Mouse (Mus musculus): ENCODE measurements around the gene Aunip. TPM values are rescaled to one million over a fixed set of nuclear protein-coding genes. Genes with fewer than 3 reads are reported as not detected.

Gene Aunip
- total and polyA plus RNA-seq, 3 experiments, result 0.10 to 1.5 (median 0.29) TPM

DNA sequence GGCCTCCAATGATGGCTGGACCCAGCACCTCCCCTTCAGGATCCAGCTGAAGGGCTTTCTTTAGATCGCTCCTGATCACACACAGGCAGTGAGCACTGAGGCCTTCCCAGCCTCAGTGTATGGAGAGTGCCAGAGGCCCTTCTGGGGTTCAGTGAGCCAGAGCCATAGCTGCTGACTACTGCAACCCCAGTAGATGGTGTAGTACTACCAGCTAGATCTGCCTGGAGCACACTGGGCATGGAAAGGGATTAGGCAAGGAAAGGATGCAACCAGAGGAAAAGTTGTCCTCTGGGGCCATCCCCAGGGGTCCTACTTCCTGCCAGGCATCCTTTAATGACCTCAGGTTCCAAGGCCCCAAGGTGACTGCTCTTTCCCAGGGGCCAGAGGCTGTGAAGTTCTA is 42.8 kb downstream of the Aunip start:
- DNase-seq, result no peak

DNA sequence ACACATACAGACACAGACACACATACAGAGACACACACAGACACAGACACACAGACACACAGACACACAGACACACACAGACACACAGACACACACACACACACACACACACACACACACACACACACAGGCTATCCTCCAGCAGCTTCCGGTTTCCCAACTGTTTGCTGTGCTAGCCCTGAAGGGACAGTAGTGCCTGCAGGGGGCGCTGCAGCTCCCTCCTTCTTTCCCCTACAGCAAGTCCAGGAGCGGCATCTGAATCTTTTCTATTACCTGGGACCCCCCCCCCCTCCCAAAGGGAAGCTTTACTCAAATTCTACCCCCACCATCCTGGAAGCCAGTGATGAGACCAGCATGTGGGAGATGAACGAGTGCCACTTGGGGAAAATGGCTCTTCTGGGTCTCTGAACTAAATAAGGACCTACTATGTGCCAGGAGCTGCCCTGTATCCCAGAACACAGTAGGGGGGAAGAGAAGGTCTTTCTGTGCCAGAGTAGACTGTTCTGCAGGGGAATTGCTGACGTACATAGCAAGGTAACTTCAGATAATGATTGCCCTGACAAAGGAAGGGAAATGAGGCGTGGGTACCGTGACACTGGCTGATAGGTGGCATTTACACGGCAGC is 45.3 kb downstream of the Aunip start:
- DNase-seq, result no peak

GRCm38 (mm10) chr4:134557626-134558249 is 46.9 kb downstream of the Aunip start:
- DNase-seq, result no peak

- no peak for DNase-seq
These were observed 47.8 kb downstream of the Aunip start for GRCm38 (mm10) chr4:134558570-134559113.

DNA sequence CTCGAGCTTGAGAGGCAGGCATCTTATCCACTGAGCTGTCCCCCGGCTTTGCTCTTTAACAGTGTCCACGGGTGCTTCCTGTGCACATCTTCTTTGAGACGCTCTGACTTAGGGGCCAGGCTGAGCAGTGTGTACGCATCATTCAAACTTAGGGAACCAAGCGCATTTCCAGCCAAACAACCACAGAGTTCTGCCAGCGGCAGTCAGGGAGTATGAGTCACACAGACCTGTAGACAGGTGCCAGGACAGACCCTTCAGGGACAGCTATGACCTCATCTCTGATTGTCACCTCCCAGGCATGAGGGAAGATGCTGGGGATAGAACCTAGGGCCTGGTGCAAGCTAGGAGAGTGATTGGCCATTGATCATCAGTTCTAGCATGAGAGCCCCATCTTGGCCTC is 48.4 kb downstream of the Aunip start:
- DNase-seq, result no peak

- DNase-seq, result peak; percentile 45
These were observed 49.9 kb downstream of the Aunip start for GRCm38 (mm10) chr4:134560699-134561098.

- DNase-seq, result no peak
These were observed 51.2 kb downstream of the Aunip start for GRCm38 (mm10) chr4:134562014-134562413.

- no peak for DNase-seq
These were observed 52.8 kb downstream of the Aunip start for GRCm38 (mm10) chr4:134563624-134564023.

DNA sequence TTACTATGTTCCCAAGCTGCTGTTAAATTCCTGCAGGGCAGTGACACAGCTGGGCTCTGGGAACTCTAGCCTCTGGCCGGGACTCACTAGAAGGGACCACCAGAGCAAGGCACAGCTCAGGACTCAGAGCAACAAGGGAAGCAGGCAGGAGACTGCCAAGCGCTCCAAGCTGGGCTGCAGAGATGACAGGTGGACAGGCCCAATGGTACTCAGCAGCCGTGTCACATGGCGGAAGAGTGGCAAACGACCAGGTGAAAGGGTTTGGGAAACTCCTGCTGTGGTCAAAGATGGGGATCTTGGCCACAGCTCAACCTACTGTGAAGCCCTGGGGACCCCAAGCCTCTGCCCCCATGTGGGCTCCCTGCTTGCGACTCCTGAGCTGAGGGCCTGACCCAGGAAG is 53.3 kb downstream of the Aunip start:
- no peak for DNase-seq

GRCm38 (mm10) chr4:134567377-134568226 is 56.8 kb downstream of the Aunip start:
- peak; percentile 54 for DNase-seq

DNA sequence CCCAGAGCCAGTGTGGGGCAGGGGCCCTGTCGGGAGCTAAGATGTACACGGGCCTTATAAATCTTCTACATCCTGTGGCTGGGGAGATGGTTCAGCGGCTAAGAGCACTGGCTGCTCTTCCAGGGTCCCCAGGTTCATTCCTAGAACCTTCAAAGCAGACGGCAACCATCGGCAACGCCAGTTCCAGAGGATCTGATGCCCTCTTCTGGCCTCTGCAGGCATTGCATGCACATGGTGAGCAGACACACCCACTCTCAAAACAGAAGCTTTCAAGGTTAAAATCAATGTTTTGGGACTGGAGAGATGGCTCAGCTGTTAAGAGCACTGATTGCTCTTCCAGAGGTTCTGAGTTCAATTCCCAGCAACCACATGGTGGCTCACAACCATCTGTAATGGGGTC is 58.4 kb downstream of the Aunip start:
- DNase-seq, result no peak

GRCm38 (mm10) chr4:134569831-134570230 is 59.0 kb downstream of the Aunip start:
- DNase-seq, result no peak

GRCm38 (mm10) chr4:134570704-134571451 is 60.1 kb downstream of the Aunip start:
- DNase-seq, result no peak

- DNase-seq, result peak; percentile 51
These were observed 61.9 kb downstream of the Aunip start for GRCm38 (mm10) chr4:134572449-134573300.

Small RNA genes lying within 50 kb of the gene (microRNA-seq; reads per million reads assigned to microRNA genes)
- gene Gm23634 (0.66 to 1.7 reads per million in 2 experiments), gene Mir6403 (0 reads per million in 2 experiments)

Other genes starting within 250 kb of the Aunip start
- gene Pdik1l, start 223.1 kb upstream of the Aunip start, total RNA-seq (2021), result 10 to 100 TPM; 14.7 to 22.3 TPM
- gene Pdik1l, start 223.1 kb upstream of the Aunip start, polyA plus RNA-seq (2012; rRNA removed), result 1.3 TPM in 2 replicates
- not detected for gene Trim63, start 195.9 kb upstream of the Aunip start, total RNA-seq (2021)
- gene Trim63, start 195.9 kb upstream of the Aunip start, polyA plus RNA-seq (2012; rRNA removed), result 0.06 and 0.11 TPM in 2 replicates
- 10 to 100 TPM; 21.2 to 60.8 TPM for gene Slc30a2, start 167.8 kb upstream of the Aunip start, total RNA-seq (2021)
- gene Slc30a2, start 167.8 kb upstream of the Aunip start, polyA plus RNA-seq (2012; rRNA removed), result 33.0 and 56.4 TPM in 2 replicates
- 1 to 10 TPM; 3.1 to 4.4 TPM for gene Extl1, start 127.1 kb upstream of the Aunip start, total RNA-seq (2021)
- gene Extl1, start 127.1 kb upstream of the Aunip start, polyA plus RNA-seq (2012; rRNA removed), result 4.9 and 5.6 TPM in 2 replicates
- 10 to 100 TPM; 12.1 to 18.7 TPM for gene Pafah2, start 114.7 kb upstream of the Aunip start, total RNA-seq (2021)
- 9.1 and 15.1 TPM in 2 replicates for gene Pafah2, start 114.7 kb upstream of the Aunip start, polyA plus RNA-seq (2012; rRNA removed)
- 10 to 100 TPM; 28.7 to 31.8 TPM for gene Stmn1, start 42.7 kb upstream of the Aunip start, total RNA-seq (2021)
- 1.3 and 2.4 TPM in 2 replicates for gene Stmn1, start 42.7 kb upstream of the Aunip start, polyA plus RNA-seq (2012; rRNA removed)
- gene Paqr7, start 14.3 kb upstream of the Aunip start, total RNA-seq (2021), result 10 to 100 TPM; 30.3 to 78.9 TPM
- gene Paqr7, start 14.3 kb upstream of the Aunip start, polyA plus RNA-seq (2012; rRNA removed), result 196 and 204 TPM in 2 replicates
- gene Mtfr1l, start 24.4 kb downstream of the Aunip start, total RNA-seq (2021), result 100 to 1,000 TPM; 124 to 147 TPM
- 98.8 and 102 TPM in 2 replicates for gene Mtfr1l, start 24.4 kb downstream of the Aunip start, polyA plus RNA-seq (2012; rRNA removed)
- gene Selenon, start 41.2 kb downstream of the Aunip start, total RNA-seq (2021), result 10 to 100 TPM; 21.9 to 42.5 TPM
- gene Selenon, start 41.2 kb downstream of the Aunip start, polyA plus RNA-seq (2012; rRNA removed), result 34.5 and 35.1 TPM in 2 replicates
- 10 to 100 TPM; 13.3 to 28.2 TPM for gene Man1c1, start 193.3 kb downstream of the Aunip start, total RNA-seq (2021)
- gene Man1c1, start 193.3 kb downstream of the Aunip start, polyA plus RNA-seq (2012; rRNA removed), result 17.0 and 17.4 TPM in 2 replicates